Mouse (Mus musculus) frontal cortex, postnatal 36 days (tissue): ENCODE data around the gene Trim25.

ENCODE experiments used
- DNase-seq, 2 experiments: peaks; one replicate each; pipeline ENCODE4 v3.0.0; 2022; ENCODE audit warnings: low spot score in 2 of 2

Gene Trim25

DNA sequence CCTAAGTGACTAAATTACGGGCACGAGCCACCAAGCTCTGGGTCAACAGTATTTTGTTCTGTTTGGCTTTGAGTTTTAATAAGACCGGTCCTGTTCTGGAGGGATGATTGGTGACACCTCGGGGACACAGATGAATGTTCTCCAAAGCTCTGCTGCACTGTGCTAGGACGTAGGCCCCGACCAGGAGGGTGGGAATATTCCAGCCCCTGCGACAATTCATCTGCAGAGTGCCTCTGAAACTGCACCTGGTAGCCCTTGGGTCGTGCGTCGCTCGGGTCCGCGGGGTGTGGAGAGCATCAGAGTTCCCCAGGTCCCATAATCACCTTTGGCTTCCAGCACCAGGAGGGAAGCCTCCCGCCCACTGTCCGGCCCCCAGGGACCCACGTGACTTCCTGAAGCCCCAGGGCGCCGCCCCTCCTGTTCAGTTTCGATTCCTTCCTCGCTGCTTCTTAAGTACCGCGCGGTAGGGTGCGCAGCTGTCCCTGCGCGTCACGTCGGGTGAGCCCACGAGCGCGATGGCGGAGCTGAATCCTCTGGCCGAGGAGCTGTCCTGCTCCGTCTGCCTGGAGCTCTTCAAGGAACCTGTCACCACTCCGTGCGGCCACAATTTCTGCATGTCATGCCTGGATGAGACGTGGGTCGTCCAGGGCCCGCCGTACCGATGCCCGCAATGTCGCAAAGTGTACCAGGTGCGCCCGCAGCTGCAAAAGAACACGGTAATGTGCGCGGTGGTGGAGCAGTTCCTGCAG is at the start of gene Trim25:
TSS of gene Trim25 (plus strand) at position 403 of the 749 bp plus-strand sequence.
- peak; percentile 28 to 43 for DNase-seq

DNA sequence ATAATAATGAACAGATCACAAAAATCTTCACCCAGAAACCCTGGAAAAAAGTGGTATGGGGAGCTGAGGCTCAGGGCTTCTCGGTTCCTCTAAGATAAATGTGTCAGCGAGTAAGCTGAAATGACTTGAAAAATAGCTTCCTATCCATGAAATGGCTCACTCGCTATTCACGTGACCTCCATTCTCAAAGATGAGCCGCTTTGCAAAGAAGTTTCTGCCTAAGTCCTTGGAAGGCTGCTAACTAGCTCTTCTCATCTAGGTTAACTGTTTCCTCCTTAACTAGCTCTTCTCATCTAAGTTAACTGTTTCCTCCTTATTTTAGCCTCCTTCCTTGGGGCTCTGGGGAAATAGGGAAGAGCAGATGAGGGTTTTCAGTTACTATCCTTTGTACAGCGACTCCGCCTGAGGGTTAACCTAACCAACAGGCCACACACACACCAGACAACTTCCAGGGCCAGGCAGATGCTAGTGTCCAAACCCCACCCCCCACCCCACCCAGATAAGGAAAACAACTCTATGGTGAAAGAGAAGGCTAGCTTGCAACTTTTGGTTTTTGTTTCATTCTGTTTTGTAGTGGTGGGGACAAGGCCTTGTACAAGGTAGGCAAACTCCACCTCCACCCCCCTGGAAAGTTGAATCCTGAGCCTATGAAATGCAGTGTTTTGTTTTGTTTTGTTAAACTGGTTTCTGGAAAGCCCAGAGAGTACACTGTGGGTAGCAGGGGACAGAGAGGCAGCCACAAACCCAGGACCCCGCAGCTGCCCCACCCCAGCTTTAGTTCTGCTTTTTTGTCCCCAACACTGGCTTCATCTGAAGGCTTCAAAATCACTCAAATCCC is 49.2 kb upstream of the Trim25 start:
- DNase-seq: no peak

DNA sequence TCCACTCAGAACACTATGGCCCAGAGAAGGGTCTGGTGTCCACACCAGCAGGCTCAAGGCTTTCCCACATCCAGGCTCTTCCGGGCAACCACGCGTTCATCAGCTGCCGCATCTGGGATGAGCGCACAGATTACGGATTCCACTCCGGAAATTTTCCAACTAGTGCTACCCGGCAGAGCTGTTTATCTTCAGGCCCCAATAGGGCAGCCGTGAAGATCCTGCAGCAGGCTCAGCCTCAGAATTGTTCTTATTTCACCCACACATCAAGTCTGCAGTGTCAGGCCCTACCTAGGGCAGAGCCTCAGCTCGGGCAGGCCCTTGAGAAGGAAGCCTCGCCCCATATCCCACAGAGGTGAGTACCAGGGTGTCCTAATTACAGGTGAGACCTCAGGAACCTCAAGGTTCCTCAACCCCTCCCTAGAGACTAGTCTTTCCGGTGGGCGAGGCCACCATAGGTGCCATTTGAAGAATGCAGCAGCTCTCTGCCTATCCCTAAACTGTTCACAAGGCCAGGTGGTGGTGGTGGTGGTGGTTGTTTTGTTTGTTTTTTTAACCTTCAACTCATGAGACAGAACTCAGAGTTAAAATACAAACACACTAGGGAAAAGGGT is 48.4 kb upstream of the Trim25 start:
- no peak for DNase-seq

DNA sequence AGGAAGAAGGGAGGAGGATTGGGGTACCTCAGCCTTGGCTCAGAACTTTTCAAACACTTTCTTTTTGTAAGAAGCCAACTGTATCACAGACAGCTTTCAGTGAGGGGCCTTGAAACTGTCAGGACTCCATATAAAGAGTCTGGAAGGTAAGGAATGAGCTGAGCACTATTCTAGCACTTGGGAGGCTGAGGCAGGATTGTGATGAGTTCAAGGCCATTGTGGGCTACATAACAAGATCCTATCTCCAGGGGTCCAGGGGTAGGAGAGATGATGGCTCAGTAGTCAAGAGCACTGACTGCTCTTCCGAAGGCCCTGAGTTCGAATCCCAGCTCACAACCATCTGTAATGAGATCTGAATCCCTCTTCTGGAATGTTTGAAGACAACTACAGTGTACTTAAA is 47.6 kb upstream of the Trim25 start:
- no peak for DNase-seq

DNA sequence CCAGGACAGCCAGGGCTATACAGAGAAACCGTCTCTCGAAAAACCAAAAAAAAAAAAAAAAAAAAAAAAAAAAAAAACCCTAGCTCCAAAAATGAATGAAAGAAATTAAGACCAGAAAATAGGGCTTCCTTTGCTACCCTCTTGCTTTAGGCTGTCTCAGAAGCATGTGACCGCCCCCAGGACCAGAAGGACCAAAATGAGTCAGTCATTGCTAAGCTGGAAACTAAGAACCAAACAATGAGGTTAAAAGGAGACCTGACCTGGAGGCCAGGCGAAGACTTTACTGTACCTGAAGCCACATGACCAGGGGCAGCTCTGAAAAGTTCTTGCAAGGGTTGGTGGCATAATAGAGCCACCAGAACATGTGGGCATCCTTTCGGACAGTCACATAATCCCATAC is 47.1 kb upstream of the Trim25 start:
- no peak for DNase-seq

DNA sequence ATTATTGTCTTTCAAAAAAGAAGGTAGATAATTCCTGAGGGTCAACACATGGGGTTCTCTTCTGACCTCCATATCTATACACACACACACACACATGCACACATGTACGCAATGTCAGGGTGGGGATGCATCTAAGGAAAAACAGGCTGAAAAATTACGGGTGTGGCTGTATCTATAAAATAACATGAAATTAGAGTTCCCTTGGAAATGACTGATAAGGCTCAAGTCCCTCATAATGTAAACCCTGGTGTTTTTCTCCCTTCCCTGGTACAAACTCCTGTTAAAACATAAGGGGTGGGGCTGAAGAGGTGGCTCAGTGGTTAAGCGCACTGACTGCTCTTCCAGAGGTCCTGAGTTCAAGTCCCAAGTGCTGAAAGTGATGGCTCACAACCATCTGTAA is 45.6 kb upstream of the Trim25 start:
- DNase-seq: no peak

DNA sequence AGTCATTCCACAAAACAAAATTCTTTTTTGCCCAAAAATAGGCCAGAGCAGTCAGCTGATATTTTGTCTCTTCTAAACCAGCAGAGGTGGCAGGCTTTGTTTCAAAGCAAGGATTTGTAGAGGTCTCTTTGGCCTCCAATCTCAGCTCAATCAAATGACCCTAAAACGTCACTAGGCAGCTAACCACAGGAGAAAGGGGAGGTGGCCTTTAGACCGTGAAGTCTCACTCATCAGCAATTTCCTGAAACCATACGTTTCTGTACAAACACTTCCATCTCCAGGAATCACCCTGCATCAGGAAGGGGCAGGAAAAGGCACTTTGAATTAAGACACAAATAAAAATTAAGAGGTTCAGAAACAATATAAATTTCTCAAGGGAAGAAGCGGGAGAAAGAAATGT is 44.4 kb upstream of the Trim25 start:
- peak in 1 of 2 experiments; percentile 23 for DNase-seq

DNA sequence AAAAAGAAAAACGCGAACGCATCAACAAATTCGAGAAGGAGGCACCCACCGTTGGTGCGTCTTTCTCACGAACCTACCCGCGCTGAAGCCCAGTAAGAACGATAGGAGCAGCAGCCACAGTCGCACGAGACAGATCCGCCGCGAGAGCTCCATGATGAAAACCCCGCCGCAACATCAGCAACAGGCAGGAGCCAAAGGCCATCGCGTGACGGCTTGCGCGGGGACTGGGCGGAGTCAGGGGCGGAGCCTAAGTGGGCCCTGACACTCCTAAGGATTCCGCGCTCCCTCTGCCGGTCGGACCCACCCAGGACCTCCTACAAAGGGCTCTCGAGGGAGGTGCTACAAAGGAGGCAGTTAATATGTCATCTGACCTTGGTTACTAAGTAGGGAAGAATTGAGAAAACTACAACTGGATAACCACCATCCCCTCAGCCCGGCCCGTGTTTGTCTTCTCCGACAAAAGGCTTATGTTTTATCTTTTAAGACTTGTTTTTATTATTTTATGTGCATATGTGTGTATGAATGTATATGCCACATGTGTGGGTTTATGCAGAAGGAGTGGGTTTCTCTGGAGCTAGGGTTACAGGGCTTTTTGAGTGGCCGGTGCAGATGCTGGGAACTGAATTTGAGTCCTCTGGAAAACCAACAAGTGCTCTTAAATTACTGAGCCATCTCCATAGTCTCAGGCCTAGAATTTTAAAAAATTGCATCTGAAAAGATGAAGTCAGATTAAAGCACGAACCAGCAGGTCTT is 43.8 kb upstream of the Trim25 start, which contains the start of gene Scpep1:
TSS of gene Scpep1 (minus strand) at position 249 of the 753 bp plus-strand sequence.
- DNase-seq: peak; percentile 92 to 95

DNA sequence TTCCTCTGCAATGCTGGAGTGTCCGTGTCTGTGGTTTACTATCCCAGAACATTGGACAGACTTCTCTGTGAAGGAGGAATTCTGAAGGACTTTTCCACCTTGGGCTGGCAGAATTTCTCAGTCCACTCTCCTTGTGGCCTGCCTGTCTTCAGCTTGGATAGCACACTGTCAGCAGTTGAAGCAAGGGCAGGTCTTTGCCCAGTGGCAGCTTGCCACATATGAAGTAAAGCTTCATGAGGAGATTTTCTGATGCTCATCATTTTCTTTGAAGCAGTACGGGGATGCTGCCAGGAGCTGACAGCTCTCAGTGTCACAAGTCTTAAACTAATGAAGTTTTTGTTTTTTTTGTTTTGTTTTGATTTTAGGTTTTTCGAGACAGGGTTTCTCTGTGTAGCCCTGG is 40.3 kb upstream of the Trim25 start:
- no peak for DNase-seq

DNA sequence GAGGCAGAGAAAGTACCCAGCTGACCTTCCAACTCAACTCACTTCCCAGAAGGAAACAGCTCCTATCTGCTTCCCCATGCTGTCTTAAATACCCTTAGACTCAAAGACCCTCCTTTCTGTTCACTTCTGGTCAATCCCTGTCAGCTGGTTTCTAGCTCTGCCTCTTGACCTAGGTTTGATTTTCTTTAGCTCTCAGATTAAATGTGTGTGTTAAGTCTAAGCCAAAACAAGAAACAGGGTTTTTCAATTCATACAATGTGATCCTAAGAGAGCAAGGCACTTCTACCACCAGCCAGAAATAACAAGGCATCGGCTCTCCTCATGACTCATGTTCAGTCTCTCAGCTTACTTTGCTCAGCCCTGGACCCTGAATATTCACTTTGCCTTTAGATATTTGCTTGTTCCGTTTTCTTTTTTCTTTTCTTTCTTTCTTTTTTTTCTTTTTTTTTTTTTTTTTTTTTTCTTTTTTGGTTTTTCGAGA is 32.3 kb upstream of the Trim25 start, which contains the start of gene Elobl:
TSS of gene Elobl (minus strand) at position 51 of the 481 bp plus-strand sequence.
- no peak for DNase-seq

DNA sequence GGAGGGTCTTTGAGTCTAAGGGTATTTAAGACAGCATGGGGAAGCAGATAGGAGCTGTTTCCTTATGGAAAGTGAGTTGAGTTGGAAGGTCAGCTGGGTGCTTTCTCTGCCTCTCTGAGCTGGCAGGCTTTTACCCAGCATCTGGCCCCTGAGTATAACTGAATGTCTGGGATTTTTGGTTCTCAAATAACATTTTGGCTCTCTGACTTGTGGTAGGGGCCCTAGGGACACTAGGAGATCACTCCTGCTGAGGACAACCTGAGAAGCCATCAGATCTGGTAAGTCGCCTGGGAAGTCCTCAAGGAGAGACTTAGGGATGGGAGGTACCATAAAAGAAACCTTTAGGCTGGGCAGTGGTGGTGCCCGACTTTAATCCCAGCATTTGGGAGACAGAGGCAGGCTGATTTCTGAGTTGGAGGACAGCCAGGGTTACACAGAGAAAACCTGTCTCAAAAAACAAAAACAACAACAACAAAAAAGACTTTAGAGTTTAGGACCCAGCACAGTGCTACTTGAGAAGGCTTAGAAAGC is 28.9 kb upstream of the Trim25 start, which contains the start of gene Coil:
TSS of gene Coil (plus strand) at position 51 of the 531 bp plus-strand sequence.
- DNase-seq: no peak

DNA sequence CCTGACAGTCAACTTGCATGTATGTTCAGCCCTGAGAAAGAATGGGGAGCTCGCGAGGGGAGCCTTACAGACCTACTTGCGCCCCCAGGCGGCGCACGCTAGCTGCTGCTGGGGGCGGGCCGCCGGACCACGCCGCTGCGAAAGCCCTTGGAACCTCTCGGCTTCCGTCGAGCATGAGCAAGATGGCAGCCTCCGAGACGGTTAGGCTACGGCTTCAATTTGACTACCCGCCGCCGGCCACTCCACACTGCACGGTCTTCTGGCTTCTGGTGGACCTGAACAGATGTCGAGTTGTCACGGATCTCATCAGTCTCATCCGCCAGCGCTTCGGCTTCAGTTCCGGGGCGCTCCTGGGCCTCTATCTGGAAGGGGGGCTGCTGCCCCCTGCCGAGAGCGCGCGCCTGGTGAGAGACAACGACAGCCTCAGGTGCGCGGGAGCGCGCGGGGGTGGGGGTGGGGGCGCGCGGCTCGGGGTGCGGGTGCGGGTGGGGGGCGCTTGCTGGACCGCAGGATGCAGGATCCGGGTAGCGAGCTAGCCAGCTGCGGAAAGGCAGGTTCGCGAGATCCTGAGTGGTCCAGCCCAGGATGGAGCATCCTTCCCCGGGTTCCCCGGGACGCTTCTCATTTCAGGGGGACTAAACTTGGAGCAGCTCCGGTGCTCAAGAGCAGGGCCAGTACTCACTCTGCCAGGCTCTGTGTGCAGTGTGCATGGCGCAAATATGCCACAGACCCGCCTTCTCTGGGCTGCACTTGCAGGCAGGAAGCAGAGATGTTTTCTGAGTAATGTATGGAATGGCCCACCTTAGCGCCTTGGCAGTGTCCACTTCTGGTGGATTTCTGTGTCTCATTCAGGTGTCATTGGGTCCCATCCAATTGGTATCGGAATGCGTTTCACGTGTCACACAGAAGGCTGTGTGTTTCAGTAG is 25.1 kb upstream of the Trim25 start:
- DNase-seq: peak; percentile 94 to 96

DNA sequence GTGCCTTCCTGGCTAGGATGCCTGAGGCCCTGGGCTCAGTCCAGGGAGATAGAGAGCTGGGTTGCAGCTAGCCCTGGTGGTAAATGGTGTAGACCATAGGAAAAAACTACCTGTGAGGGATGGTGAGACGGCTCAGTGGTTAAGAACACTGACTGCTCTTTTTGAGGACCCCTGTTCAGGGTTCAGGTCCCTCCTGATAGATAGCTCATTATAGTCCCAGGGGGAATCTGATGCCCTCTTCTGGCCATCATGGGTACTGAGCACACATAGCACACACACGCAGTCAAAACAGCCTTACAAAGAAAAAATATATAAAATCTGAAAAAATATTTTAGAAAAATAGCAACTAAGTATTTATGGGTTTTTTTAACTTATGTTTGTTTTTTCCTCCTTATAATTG is 22.9 kb upstream of the Trim25 start:
- DNase-seq: no peak

DNA sequence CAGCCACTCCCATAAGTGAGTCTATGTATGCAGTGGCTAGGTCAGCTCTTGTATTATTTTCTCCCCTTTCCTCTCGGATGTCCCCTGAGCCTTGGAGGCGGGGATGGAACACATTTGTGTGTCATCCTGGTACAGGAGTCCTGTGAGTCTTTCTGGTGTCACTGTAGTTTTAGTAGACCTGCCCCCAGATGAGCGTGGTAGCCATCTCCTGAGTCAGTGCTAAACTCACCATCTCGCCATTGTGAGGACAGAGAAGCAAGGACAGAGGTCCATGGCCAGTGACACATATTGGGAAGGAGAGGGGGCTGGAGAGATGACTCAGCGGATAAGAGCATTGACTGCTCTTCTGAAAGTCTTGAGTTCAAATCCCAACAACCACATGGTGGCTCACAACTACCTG is 22.0 kb upstream of the Trim25 start:
- DNase-seq: no peak

DNA sequence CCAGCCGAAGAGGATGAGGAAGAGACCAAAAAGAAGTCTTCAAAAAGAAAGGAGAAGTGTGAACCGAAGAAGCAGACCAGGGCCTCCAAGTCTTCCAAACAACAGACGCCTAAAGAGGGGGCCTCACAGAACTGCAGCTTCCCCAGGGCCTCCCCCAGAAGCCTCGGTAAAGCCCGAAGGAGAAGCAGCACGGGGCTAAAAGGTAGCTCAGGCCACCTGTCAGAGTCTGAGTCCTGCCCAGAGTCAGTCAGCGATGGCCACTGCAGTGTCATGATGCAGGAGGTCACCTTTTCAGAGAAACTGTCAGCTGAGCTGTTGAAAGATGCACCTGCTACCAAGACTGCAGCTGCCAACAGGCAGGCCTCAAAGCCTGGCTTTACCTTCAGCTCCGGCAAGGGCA is 17.8 kb upstream of the Trim25 start:
- no peak for DNase-seq

DNA sequence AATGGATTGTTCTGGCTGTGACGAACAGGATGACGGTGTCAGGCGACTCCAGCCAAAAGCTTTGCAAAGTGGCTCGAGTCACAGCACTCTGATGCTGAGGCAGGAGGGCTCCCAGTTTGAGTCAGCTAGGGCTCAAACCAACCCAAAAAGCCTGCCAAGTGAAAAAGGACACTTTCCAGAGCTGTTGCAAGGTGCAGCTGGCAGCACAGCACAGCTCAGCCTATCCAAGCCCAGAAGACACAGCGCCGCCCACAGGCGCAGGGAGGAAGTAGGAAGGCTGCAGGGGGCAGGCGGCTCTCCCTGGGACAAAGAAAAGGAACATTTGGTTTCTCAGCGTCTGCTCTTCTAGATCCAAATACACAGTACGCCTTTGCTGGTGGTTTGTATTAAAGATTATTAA is 12.6 kb upstream of the Trim25 start:
- DNase-seq: no peak

DNA sequence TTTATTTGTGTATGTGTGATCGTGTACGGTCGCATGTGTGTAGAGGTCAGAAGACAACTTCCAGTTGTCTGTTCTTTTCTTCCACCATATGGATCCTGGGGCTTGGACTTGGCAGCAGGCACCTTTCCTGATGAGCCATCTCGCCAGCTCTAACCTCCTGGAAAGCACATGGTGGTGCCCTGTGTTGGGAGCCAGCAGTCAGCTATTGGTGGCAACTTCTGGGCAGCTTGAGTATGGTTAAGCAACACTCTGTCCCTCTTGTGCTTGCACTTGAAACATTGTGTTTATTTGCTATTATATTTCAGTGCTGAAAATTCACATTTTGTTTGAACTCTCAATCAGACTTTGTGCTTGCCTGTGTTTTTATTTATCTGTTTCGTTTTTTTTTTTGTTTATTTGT is 10.2 kb upstream of the Trim25 start:
- no peak for DNase-seq

DNA sequence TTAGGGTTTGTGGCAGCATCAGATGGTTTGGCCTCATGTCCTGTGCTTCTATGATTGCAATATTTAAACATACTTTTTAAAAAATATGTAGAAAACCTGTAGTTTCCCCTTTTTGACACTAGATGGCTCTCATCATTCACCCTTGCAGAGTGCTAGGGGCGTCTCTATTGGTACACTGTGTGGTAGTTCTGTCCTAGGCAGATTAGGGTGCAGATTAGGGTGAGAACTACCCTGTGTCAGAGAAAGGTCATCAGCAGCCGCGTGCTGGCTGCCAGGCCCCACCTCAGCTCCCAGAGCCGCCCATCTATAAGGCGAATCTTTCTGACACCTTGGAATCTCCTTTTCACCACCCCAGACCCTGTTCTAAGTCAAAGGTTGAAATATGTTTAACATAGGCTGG is 9.6 kb upstream of the Trim25 start:
- no peak for DNase-seq

DNA sequence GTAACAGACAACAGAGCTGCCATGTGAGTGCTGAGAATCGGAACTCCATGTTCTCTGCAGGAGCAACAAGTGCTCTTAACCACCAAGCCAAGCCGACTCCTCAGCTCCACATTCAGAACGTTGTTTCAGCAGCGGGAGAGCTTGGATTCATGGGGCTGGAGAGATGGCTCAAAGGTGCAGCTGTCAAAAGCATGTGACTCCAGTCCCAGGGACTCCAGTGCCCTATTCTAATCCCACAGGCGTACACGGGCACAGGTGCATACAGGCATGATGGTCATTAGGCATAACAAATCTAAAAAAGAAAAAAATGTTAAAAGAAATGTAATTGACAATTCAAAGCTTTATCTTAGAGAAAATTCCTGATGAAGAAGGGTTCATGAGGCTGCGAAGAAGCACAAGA is 6.0 kb upstream of the Trim25 start:
- DNase-seq: no peak

DNA sequence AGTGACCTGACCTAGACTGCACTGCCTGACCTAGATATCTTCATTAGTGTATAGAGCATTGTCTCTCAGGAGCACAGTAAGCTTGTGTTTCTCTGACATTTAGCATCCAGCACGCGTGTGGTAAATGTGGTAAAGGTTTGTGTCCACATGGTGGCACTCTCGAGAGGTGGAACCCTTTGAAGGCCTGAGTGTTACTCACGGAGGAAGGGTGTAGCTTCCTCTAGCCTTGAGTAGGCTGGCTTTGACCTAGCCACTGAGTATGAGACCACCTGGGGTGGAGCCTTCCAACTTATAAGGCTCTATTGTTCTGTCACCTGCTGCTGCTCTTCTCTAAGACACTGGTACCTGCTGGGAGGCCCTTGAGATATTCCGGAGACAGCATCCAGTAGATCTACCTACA is 5.6 kb upstream of the Trim25 start:
- DNase-seq: peak in 1 of 2 experiments; percentile 44
